Mouse (Mus musculus) liver, postnatal 0 days (tissue): ENCODE results near the gene Kctd7.

Experiments
- CTCF ChIP-seq: sonication (generic); IDR thresholded peaks from 2 replicates; pipeline ENCODE4 v1.5.1; 2016; ENCODE audit warnings: antibody characterized with exemption, low read depth
- EP300 ChIP-seq: IDR thresholded peaks from 2 replicates; pipeline ENCODE4 v1.6.1; 2016; ENCODE audit warnings: antibody characterized with exemption, low read depth, mild to moderate bottlenecking

- TF ChIP-seq CTCF: no peak
- no peak for TF ChIP-seq EP300
Measured at GRCm38 (mm10) chr5:130185312-130185711, 40.7 kb downstream of the Kctd7 start.
